Mouse (Mus musculus) G1E (cell line): ENCODE measurements around the gene Sun1.

Experiments used
- CTCF ChIP-seq: IDR thresholded peaks from 2 replicates; pipeline ENCODE4 v1.5.1; 2012; ENCODE audit warnings: low read depth, low read length, inconsistent platforms, mixed read lengths
- TAL1 ChIP-seq: conservative IDR thresholded peaks from 2 replicates; pipeline ENCODE4 v1.6.1; 2012; ENCODE audit warnings: low read depth, low read length, inconsistent platforms, mixed read lengths

- TF ChIP-seq CTCF (no peak), TAL1 (no peak)
Observed at GRCm38 (mm10) chr5:139227236-139227635, 26.8 kb downstream of the Sun1 start.
